Comparison of ENCODE assay signal across 8 mouse cellular contexts in the genomic region with DNA sequence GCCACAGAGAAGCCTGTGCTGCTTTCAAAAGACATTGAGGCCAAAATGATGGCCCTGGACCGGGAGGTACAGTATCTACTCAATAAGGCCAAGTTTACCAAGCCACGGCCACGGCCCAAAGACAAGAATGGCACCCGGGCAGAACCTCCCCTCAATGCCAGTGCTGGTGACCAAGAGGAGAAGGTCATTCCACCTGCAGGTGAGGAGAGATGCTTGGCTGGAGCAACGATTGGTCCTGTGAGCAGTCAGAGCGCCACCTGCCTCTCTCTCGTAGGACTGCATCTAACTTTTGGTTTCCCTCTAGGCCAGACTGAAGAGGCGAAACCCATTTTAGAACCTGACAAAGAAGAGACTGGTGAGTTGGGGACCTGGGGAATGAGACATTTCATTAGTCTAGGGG. TPM values are rescaled to one million over a fixed set of nuclear protein-coding genes. Genes with fewer than 3 reads are reported as not detected.
DNase-seq lines count a peak whose midpoint lies in the region; ATAC-seq and TF ChIP-seq lines count a peak whose summit lies in the region.

No protein-coding gene starts in this region.

- TF ChIP-seq EP300 in heart, adult 2 months (IDR thresholded peaks at IDR 0.05; ENCODE audit: insufficient read depth, low read depth, low read length) = no peak

- 60% methylated on average over 8 of the region's 8 CpGs for WGBS in heart, adult 2 months
- whole genome bisulfite sequencing in heart, embryonic 11.5 days (ENCODE audit: insufficient replicate concordance) = 62% methylated on average over 8 of the region's 8 CpGs
- 60% methylated on average over 8 of the region's 8 CpGs for WGBS in spleen, adult 2 months
- WGBS in limb, embryonic 11.5 days = 71% methylated on average over 8 of the region's 8 CpGs
- WGBS in hindbrain, embryonic 14.5 days = 65% methylated on average over 8 of the region's 8 CpGs

- intact Hi-C loops in heart, adult 2 months (cut with DNase I) = loop anchor here (10.0 kb wide), 1 partner anchor 404 kb away; no protein-coding TSS in a partner anchor

- H3K36me3 ChIP-seq in heart, adult 2 months (ENCODE audit: control insufficient read depth, insufficient read depth, low read length) = no peaks in the 10 kb centered on the region
- peaks cover 52% of the 10 kb centered on the region for H3K36me3 ChIP-seq in heart, embryonic 11.5 days (ENCODE audit: control insufficient read depth, insufficient read depth, low read length)
- H3K36me3 ChIP-seq in spleen, adult 2 months (ENCODE audit: control insufficient read depth, insufficient read depth, low read length) = peaks cover 40% of the 10 kb centered on the region
- H3K36me3 ChIP-seq in limb, embryonic 11.5 days (ENCODE audit: control insufficient read depth, insufficient read depth, low read length) = peaks cover 32% of the 10 kb centered on the region
- peaks cover 82% of the 10 kb centered on the region for H3K36me3 ChIP-seq in hindbrain, embryonic 14.5 days (replicated peaks; ENCODE audit: control insufficient read depth, insufficient read depth)

- H3K4me3 ChIP-seq in heart, adult 2 months = no peak overlapping the region
- H3K4me3 ChIP-seq in heart, embryonic 11.5 days (ENCODE audit: low read depth, low read length) = no peak overlapping the region
- H3K4me3 ChIP-seq in spleen, adult 2 months (ENCODE audit: extremely low read depth, insufficient read depth, insufficient read length) = no peak overlapping the region
- no peak overlapping the region for H3K4me3 ChIP-seq in limb, embryonic 11.5 days (ENCODE audit: low read depth, low read length)
- H3K4me3 ChIP-seq in hindbrain, embryonic 14.5 days (replicated peaks; ENCODE audit: low read length) = no peak overlapping the region

- no peak for TF ChIP-seq POLR2A in heart, adult 2 months (IDR thresholded peaks at IDR 0.05; ENCODE audit: insufficient read depth, low read depth, low read length)
- no peak for TF ChIP-seq POLR2A in spleen, adult 2 months (IDR thresholded peaks at IDR 0.05; ENCODE audit: low read depth, low read length)

- peak; percentile 79 for TF ChIP-seq CTCF in heart, adult 2 months (IDR thresholded peaks at IDR 0.05)
- TF ChIP-seq CTCF in spleen, adult 2 months (IDR thresholded peaks at IDR 0.05; ENCODE audit: extremely low read depth, insufficient read depth, insufficient read length, insufficient replicate concordance) = peak; percentile 70; the same call in 1 of the 2 replicates

- H3K79me2 ChIP-seq in heart, adult 2 months (replicated peaks; ENCODE audit: control insufficient read depth, insufficient read depth, low read length) = no peaks in the 10 kb centered on the region

- H3K27me3 ChIP-seq in heart, adult 2 months (ENCODE audit: control insufficient read depth, insufficient read depth, low read length) = no peaks in the 10 kb centered on the region
- no peaks in the 10 kb centered on the region for H3K27me3 ChIP-seq in heart, embryonic 11.5 days (ENCODE audit: control insufficient read depth, insufficient read depth, low read length)
- H3K27me3 ChIP-seq in spleen, adult 2 months (ENCODE audit: control insufficient read depth, insufficient read depth, low read length) = no peaks in the 10 kb centered on the region
- no peaks in the 10 kb centered on the region for H3K27me3 ChIP-seq in limb, embryonic 11.5 days (ENCODE audit: control insufficient read depth, insufficient read depth, low read length)
- no peaks in the 10 kb centered on the region for H3K27me3 ChIP-seq in hindbrain, embryonic 14.5 days (ENCODE audit: control insufficient read depth, insufficient read depth, low read length)

- no peak overlapping the region for H3K9ac ChIP-seq in heart, adult 2 months (ENCODE audit: low read depth, low read length)
- no peak overlapping the region for H3K9ac ChIP-seq in heart, embryonic 11.5 days (ENCODE audit: low read depth, low read length)
- H3K9ac ChIP-seq in limb, embryonic 11.5 days (ENCODE audit: low read length) = no peak overlapping the region
- no peak overlapping the region for H3K9ac ChIP-seq in hindbrain, embryonic 14.5 days

- no peaks in the 10 kb centered on the region for H3K4me1 ChIP-seq in heart, adult 2 months (ENCODE audit: control insufficient read depth, insufficient read depth, low read length)
- no peaks in the 10 kb centered on the region for H3K4me1 ChIP-seq in heart, embryonic 11.5 days (ENCODE audit: control insufficient read depth, insufficient read depth, low read length)
- no peaks in the 10 kb centered on the region for H3K4me1 ChIP-seq in spleen, adult 2 months (ENCODE audit: control insufficient read depth, insufficient read depth, insufficient read length)
- no peaks in the 10 kb centered on the region for H3K4me1 ChIP-seq in limb, embryonic 11.5 days (ENCODE audit: control insufficient read depth, insufficient read depth, low read length)
- H3K4me1 ChIP-seq in hindbrain, embryonic 14.5 days (replicated peaks; ENCODE audit: control insufficient read depth, insufficient read depth, low read length) = no peaks in the 10 kb centered on the region

- no peak overlapping the region for H3K27ac ChIP-seq in heart, adult 2 months
- no peak overlapping the region for H3K27ac ChIP-seq in heart, embryonic 11.5 days (ENCODE audit: low read depth, low read length)
- H3K27ac ChIP-seq in spleen, adult 2 months (ENCODE audit: insufficient read depth, low read length) = no peak overlapping the region
- no peak overlapping the region for H3K27ac ChIP-seq in limb, embryonic 11.5 days (replicated peaks; ENCODE audit: low read depth, low read length)
- no peak overlapping the region for H3K27ac ChIP-seq in hindbrain, embryonic 14.5 days

- H3K4me2 ChIP-seq in heart, embryonic 11.5 days = no peak overlapping the region
- no peak overlapping the region for H3K4me2 ChIP-seq in limb, embryonic 11.5 days (ENCODE audit: low read depth, severe bottlenecking)
- H3K4me2 ChIP-seq in hindbrain, embryonic 14.5 days (replicated peaks) = no peak overlapping the region

- DNase-seq in heart, adult 2 months = peak; percentile 35 to 53
- peak in 1 of 2 experiments; percentile 56 for DNase-seq in spleen, adult 2 months (ENCODE audit: low read depth in 1 of 2, low spot score in 2 of 2)
- no peak for DNase-seq in spleen, adult 12 weeks (ENCODE audit: low spot score)
- DNase-seq in cerebellum, adult 8-10 months = peak; percentile 65
- DNase-seq in limb, embryonic 11.5 days (ENCODE audit: low spot score) = peak; percentile 58
- peak; percentile 64 for DNase-seq in retina, postnatal 1 day
- no peak for DNase-seq in hindbrain, embryonic 14.5 days (ENCODE audit: low spot score)

- no peak for ATAC-seq in heart, embryonic 11.5 days (replicated peaks; ENCODE audit: insufficient number of reproducible peaks, low FRiP score, low TSS enrichment)
- no peak for ATAC-seq in limb, embryonic 11.5 days (ENCODE audit: insufficient number of reproducible peaks, low FRiP score, low TSS enrichment, low read depth)
- no peak for ATAC-seq in hindbrain, embryonic 14.5 days (ENCODE audit: low FRiP score)

- no peaks in the 10 kb centered on the region for H3K9me3 ChIP-seq in heart, embryonic 11.5 days (replicated peaks; ENCODE audit: control insufficient read depth, low read length)
- H3K9me3 ChIP-seq in limb, embryonic 11.5 days (ENCODE audit: control insufficient read depth, low read length) = no peaks in the 10 kb centered on the region
- no peaks in the 10 kb centered on the region for H3K9me3 ChIP-seq in hindbrain, embryonic 14.5 days (ENCODE audit: control insufficient read depth, low read length)

RNA-seq across cellular contexts. Expression of a gene that starts 7.4 kb away (rescaled TPM):
- 10 to 100 TPM; 20.9 to 24.8 TPM for total RNA-seq in heart, adult 2 months (2021)
- 38.9 and 62.9 TPM in 2 replicates for polyA plus RNA-seq in heart, adult 2 months (2012; rRNA removed)
- 31.1 and 31.5 TPM in 2 replicates for polyA plus RNA-seq in heart, embryonic 11.5 days (2014; fragmentation: Nextera tagmentation; extraction: Ambion mirVana)
- 24.5 and 25.4 TPM in 2 replicates for polyA plus RNA-seq in spleen, adult 2 months (2012; rRNA removed)
- 10.1 and 10.6 TPM in 2 replicates for polyA plus RNA-seq in limb, embryonic 11.5 days (2014; fragmentation: Nextera tagmentation; extraction: Ambion mirVana)
- 65.2 and 65.8 TPM in 2 replicates for polyA plus RNA-seq in hindbrain, embryonic 14.5 days (2014; fragmentation: Nextera tagmentation; extraction: Ambion mirVana)

RNA-seq across cellular contexts. Expression of a gene that starts 10.0 kb away (rescaled TPM):
- total RNA-seq in heart, adult 2 months (2021) = 10 to 100 TPM; 73.9 to 79.6 TPM
- polyA plus RNA-seq in heart, adult 2 months (2012; rRNA removed) = 23.1 and 41.1 TPM in 2 replicates
- 18.2 and 19.4 TPM in 2 replicates for polyA plus RNA-seq in heart, embryonic 11.5 days (2014; fragmentation: Nextera tagmentation; extraction: Ambion mirVana)
- 39.8 and 44.3 TPM in 2 replicates for polyA plus RNA-seq in spleen, adult 2 months (2012; rRNA removed)
- polyA plus RNA-seq in limb, embryonic 11.5 days (2014; fragmentation: Nextera tagmentation; extraction: Ambion mirVana) = 36.1 and 39.7 TPM in 2 replicates
- 25.0 and 27.8 TPM in 2 replicates for polyA plus RNA-seq in hindbrain, embryonic 14.5 days (2014; fragmentation: Nextera tagmentation; extraction: Ambion mirVana)

RNA-seq across cellular contexts. Expression of a gene that starts 17.7 kb away (rescaled TPM):
- total RNA-seq in heart, adult 2 months (2021) = 100 to 1,000 TPM; 735 to 889 TPM
- polyA plus RNA-seq in heart, adult 2 months (2012; rRNA removed) = 162 and 268 TPM in 2 replicates
- polyA plus RNA-seq in heart, embryonic 11.5 days (2014; fragmentation: Nextera tagmentation; extraction: Ambion mirVana) = 1,538 and 1,582 TPM in 2 replicates
- polyA plus RNA-seq in spleen, adult 2 months (2012; rRNA removed) = 137 and 144 TPM in 2 replicates
- polyA plus RNA-seq in limb, embryonic 11.5 days (2014; fragmentation: Nextera tagmentation; extraction: Ambion mirVana) = 2,256 and 2,311 TPM in 2 replicates
- 1,177 and 1,438 TPM in 2 replicates for polyA plus RNA-seq in hindbrain, embryonic 14.5 days (2014; fragmentation: Nextera tagmentation; extraction: Ambion mirVana)

RNA-seq across cellular contexts. Expression of a gene that starts 18.1 kb away (rescaled TPM):
- 10 to 100 TPM; 34.9 to 36.2 TPM for total RNA-seq in heart, adult 2 months (2021)
- 28.2 and 39.9 TPM in 2 replicates for polyA plus RNA-seq in heart, adult 2 months (2012; rRNA removed)
- 76.8 and 79.1 TPM in 2 replicates for polyA plus RNA-seq in heart, embryonic 11.5 days (2014; fragmentation: Nextera tagmentation; extraction: Ambion mirVana)
- polyA plus RNA-seq in spleen, adult 2 months (2012; rRNA removed) = 22.9 and 29.7 TPM in 2 replicates
- 141 TPM in 2 replicates for polyA plus RNA-seq in limb, embryonic 11.5 days (2014; fragmentation: Nextera tagmentation; extraction: Ambion mirVana)
- polyA plus RNA-seq in hindbrain, embryonic 14.5 days (2014; fragmentation: Nextera tagmentation; extraction: Ambion mirVana) = 289 and 299 TPM in 2 replicates

RNA-seq across cellular contexts. Expression of a gene that starts 27.8 kb away (rescaled TPM):
- total RNA-seq in heart, adult 2 months (2021) = 10 to 100 TPM; 13.9 to 15.3 TPM
- 15.5 and 17.9 TPM in 2 replicates for polyA plus RNA-seq in heart, adult 2 months (2012; rRNA removed)
- 15.1 and 19.8 TPM in 2 replicates for polyA plus RNA-seq in heart, embryonic 11.5 days (2014; fragmentation: Nextera tagmentation; extraction: Ambion mirVana)
- polyA plus RNA-seq in spleen, adult 2 months (2012; rRNA removed) = 23.7 and 25.6 TPM in 2 replicates
- polyA plus RNA-seq in limb, embryonic 11.5 days (2014; fragmentation: Nextera tagmentation; extraction: Ambion mirVana) = 26.4 and 26.6 TPM in 2 replicates
- polyA plus RNA-seq in hindbrain, embryonic 14.5 days (2014; fragmentation: Nextera tagmentation; extraction: Ambion mirVana) = 34.8 and 42.4 TPM in 2 replicates

Comparison
In these comparisons a context has a peak if more than half of its experiments do, and no peak if none do; other contexts are left out.
1. DNase-seq: peak in heart, adult 2 months (2 of 2), cerebellum, adult 8-10 months (single experiment), limb, embryonic 11.5 days (single experiment) and retina, postnatal 1 day (single experiment); none in spleen, adult 12 weeks (single experiment) and hindbrain, embryonic 14.5 days (single experiment).